Mouse (Mus musculus) C2C12 (cell line): ENCODE data around the gene Gabrb3. TPM values are rescaled to one million over a fixed set of nuclear protein-coding genes. Genes with fewer than 3 reads are reported as not detected.
"Not testable (repeated sequence)": the region's sequence is repeated elsewhere in the genome, so short reads cannot be mapped to it uniquely, and the experiment has no call there.

Source experiments
- H3K27me3 ChIP-seq: one replicate; pipeline ENCODE4 v1.6.1; 2011; ENCODE audit not compliant: control insufficient read depth, insufficient read depth, insufficient read length
- H3K36me3 ChIP-seq: one replicate; pipeline ENCODE4 v1.6.1; 2011; ENCODE audit not compliant: control insufficient read depth, insufficient read depth
- H3K4me3 ChIP-seq: one replicate; pipeline ENCODE4 v1.5.1; 2011; ENCODE audit warnings: mild to moderate bottlenecking, control low read depth; ENCODE audit not compliant: poor library complexity, insufficient read depth, severe bottlenecking
- H3K79me2 ChIP-seq: one replicate; pipeline ENCODE4 v1.6.1; 2011; ENCODE audit not compliant: control insufficient read depth, insufficient read depth
- H3K79me3 ChIP-seq: one replicate; pipeline ENCODE4 v1.6.1; 2011; ENCODE audit warnings: low read depth, control low read depth
- H3ac ChIP-seq: one replicate; pipeline ENCODE3; 2011; ENCODE audit warnings: low read depth; ENCODE audit not compliant: control insufficient read depth, insufficient read length
- CEBPB ChIP-seq: IDR thresholded peaks from one replicate; pipeline ENCODE4 v1.6.1; 2011; ENCODE audit warnings: low read depth, mild to moderate bottlenecking, control low read depth, moderate library complexity
- CTCF ChIP-seq: IDR thresholded peaks from one replicate; pipeline ENCODE4 v1.5.1; 2011; ENCODE audit not compliant: control insufficient read depth, insufficient read depth, insufficient read length
- FOSL1 ChIP-seq: IDR thresholded peaks from one replicate; pipeline ENCODE4 v1.8.0; 2011; ENCODE audit warnings: mild to moderate bottlenecking, low read length; ENCODE audit not compliant: poor library complexity, insufficient read depth, severe bottlenecking
- MAX ChIP-seq: IDR thresholded peaks from one replicate; pipeline ENCODE4 v1.6.1; 2011; ENCODE audit warnings: mild to moderate bottlenecking, control low read depth
- MYOD1 ChIP-seq: IDR thresholded peaks from one replicate; pipeline ENCODE4 v1.6.1; 2011; ENCODE audit warnings: low read depth; ENCODE audit not compliant: control insufficient read depth, insufficient read length
- MYOG ChIP-seq: IDR thresholded peaks from one replicate; pipeline ENCODE4 v1.6.1; 2011; ENCODE audit not compliant: control insufficient read depth, insufficient read length; ENCODE audit errors: extremely low read depth
- USF1 ChIP-seq: IDR thresholded peaks from one replicate; pipeline ENCODE4 v1.6.1; 2011; ENCODE audit warnings: low read depth, mild to moderate bottlenecking, control low read depth, moderate library complexity
- polyA plus RNA-seq: library from polyadenylated mRNA; unstranded; fragments of >200 nt; fragmentation: generic; extraction: Trizol; gene quantifications from one replicate; pipeline ENCODE4 v1.2.1, GENCODE M21; 2012; ENCODE audit warnings: missing spikeins

Gene Gabrb3
- polyA plus RNA-seq, 1 experiment = not detected

GRCm38 (mm10) chr7:57711709-57712108 lies 292.2 kb downstream of the Gabrb3 start:
- H3K27me3 ChIP-seq = no peaks in the 10 kb centered on the region
- no peak for TF ChIP-seq CTCF
- no peak for TF ChIP-seq MAX
- no peak for TF ChIP-seq CEBPB
- no peaks in the 10 kb centered on the region for H3K36me3 ChIP-seq
- H3K4me3 ChIP-seq = no peak overlapping the region
- no peaks in the 10 kb centered on the region for H3K79me2 ChIP-seq
- H3K79me3 ChIP-seq = no peaks in the 10 kb centered on the region
- no peak overlapping the region for H3ac ChIP-seq

DNA sequence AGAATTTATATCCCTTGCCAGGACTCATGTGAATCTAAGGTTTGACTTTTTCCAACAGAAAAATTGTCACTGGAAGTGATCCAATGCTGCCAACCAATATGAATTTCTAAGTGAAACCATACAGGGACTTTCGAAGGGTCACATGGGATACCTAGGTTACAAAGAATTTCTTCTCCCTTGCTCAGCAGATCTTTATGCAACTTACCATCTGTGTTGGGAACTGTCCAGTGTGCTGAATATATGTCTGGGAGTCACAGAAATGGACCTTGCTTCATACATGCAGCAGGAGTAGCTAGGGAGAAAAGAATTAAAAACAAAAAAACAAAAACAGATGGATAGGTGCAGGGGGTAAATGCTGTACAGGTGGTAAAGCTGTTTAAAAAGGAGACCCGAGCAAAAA lies 327.3 kb downstream of the Gabrb3 start:
- no peak overlapping the region for H3K4me3 ChIP-seq
- H3K79me2 ChIP-seq = no peaks in the 10 kb centered on the region
- H3K27me3 ChIP-seq = no peaks in the 10 kb centered on the region
- TF ChIP-seq MYOG (no peak), CTCF (no peak), FOSL1 (no peak), USF1 (no peak), MAX (no peak)
- H3K79me3 ChIP-seq = no peaks in the 10 kb centered on the region
- no peaks in the 10 kb centered on the region for H3K36me3 ChIP-seq
- H3ac ChIP-seq = no peak overlapping the region

DNA sequence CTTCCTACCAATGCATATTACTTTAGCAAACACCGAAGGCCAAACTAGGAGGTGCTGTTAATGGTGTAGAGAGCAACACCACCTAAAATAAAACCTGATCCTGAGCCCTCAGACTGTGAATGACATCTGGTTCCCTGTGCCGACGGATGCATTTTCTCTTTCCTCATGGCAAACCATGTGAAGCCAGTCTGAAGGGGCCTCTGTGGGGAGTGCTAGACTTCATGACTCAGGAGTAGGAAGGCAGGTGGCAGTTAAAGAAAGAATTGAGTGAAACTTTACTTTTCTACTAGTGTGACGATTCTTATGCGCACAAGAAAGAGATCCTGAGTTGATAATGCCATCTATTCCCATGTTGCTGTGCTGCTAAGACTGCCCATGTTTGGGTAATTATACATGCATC lies 341.0 kb downstream of the Gabrb3 start:
- Histone ChIP-seq H3K79me3 (no peaks in the 10 kb centered on the region), H3ac (no peak overlapping the region), H3K36me3 (no peaks in the 10 kb centered on the region), H3K4me3 (no peak overlapping the region), H3K79me2 (no peaks in the 10 kb centered on the region), H3K27me3 (no peaks in the 10 kb centered on the region)
- no peak for TF ChIP-seq USF1
- no peak for TF ChIP-seq MAX
- no peak for TF ChIP-seq CEBPB

- H3K79me3 ChIP-seq = no peaks in the 10 kb centered on the region
- no peaks in the 10 kb centered on the region for H3K79me2 ChIP-seq
- H3ac ChIP-seq = no peak overlapping the region
- H3K27me3 ChIP-seq = no peaks in the 10 kb centered on the region
- H3K36me3 ChIP-seq = no peaks in the 10 kb centered on the region
- H3K4me3 ChIP-seq = no peak overlapping the region
- TF ChIP-seq CTCF = no peak
- no peak for TF ChIP-seq CEBPB
- TF ChIP-seq FOSL1 = no peak
- no peak for TF ChIP-seq MAX
- TF ChIP-seq MYOG = no peak
- TF ChIP-seq USF1 = no peak
- no peak for TF ChIP-seq MYOD1
Observed at GRCm38 (mm10) chr7:57778754-57779153, 359.3 kb downstream of the Gabrb3 start.

- not testable (repeated sequence) for H3K79me3 ChIP-seq, H3K36me3 ChIP-seq, H3K79me2 ChIP-seq, H3K27me3 ChIP-seq, H3ac ChIP-seq, H3K4me3 ChIP-seq
Observed at GRCm38 (mm10) chr7:57786102-57786501, 366.6 kb downstream of the Gabrb3 start.

DNA sequence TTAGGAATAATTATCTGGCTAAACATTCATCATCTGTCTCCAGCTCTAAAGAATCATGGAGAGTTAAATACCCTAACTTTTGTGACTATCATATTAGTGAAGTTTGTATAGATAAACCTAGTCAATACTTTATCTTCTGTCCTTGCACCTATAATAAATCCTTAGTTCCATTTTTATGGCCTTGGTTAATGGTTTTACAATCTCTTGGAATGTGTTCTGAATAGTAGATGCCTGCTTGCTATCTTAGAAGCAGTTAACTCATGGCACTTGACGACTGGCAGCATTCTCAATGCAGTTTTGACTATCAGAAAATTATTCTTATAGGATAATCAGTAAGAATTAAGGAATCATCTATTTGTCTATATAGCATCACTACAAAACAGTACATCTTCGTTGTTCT lies 368.0 kb downstream of the Gabrb3 start:
- TF ChIP-seq MAX (no peak), FOSL1 (no peak), CTCF (no peak), USF1 (no peak), MYOD1 (no peak), CEBPB (no peak), MYOG (no peak)
- Histone ChIP-seq H3K36me3 (no peaks in the 10 kb centered on the region), H3ac (no peak overlapping the region), H3K79me2 (no peaks in the 10 kb centered on the region), H3K27me3 (no peaks in the 10 kb centered on the region), H3K4me3 (no peak overlapping the region), H3K79me3 (no peaks in the 10 kb centered on the region)

GRCm38 (mm10) chr7:57803266-57803665 lies 383.8 kb downstream of the Gabrb3 start:
- no peak for TF ChIP-seq MYOG
- no peak for TF ChIP-seq MYOD1
- Histone ChIP-seq H3K4me3 (no peak overlapping the region), H3K27me3 (no peaks in the 10 kb centered on the region), H3K36me3 (no peaks in the 10 kb centered on the region), H3K79me2 (no peaks in the 10 kb centered on the region), H3K79me3 (no peaks in the 10 kb centered on the region), H3ac (no peak overlapping the region)
